Mouse (Mus musculus) heart, embryonic 15.5 days (tissue): ENCODE results near the gene Rpp14. TPM values are rescaled to one million over a fixed set of nuclear protein-coding genes. Genes with fewer than 3 reads are reported as not detected.

Experiments
- ATAC-seq: fragments of 200-750 bp; cut with Nextera tagmentation; replicated peaks from 2 replicates; pipeline ENCODE4 v1.8.0; 2017; ENCODE audit warnings: low read depth, moderate TSS enrichment; ENCODE audit not compliant: insufficient number of reproducible peaks, insufficient read depth, low FRiP score
- H3K27ac ChIP-seq: fragments of 300-500 bp; sonication (generic); 2 replicates; pipeline ENCODE4 v1.5.1; 2015; ENCODE audit warnings: mild to moderate bottlenecking, inconsistent platforms
- H3K27me3 ChIP-seq: fragments of 300-500 bp; sonication (generic); 2 replicates; pipeline ENCODE4 v1.6.1; 2015; ENCODE audit warnings: inconsistent platforms
- H3K36me3 ChIP-seq: fragments of 300-500 bp; sonication (generic); 2 replicates; pipeline ENCODE4 v1.6.1; 2015; ENCODE audit warnings: mild to moderate bottlenecking, inconsistent platforms
- H3K4me1 ChIP-seq: fragments of 300-500 bp; sonication (generic); replicated peaks from 2 replicates; pipeline ENCODE4 v1.6.1; 2015; ENCODE audit warnings: inconsistent platforms
- H3K4me2 ChIP-seq: fragments of 300-500 bp; sonication (generic); 2 replicates; pipeline ENCODE4 v1.6.1; 2015; ENCODE audit warnings: inconsistent platforms, mild to moderate bottlenecking, moderate library complexity
- H3K4me3 ChIP-seq: fragments of 300-500 bp; sonication (generic); 2 replicates; pipeline ENCODE4 v1.5.1; 2015; ENCODE audit warnings: mild to moderate bottlenecking, inconsistent platforms
- H3K9ac ChIP-seq: fragments of 300-500 bp; sonication (generic); 2 replicates; pipeline ENCODE4 v1.6.1; 2015; ENCODE audit warnings: mild to moderate bottlenecking, inconsistent platforms
- H3K9me3 ChIP-seq: fragments of 300-500 bp; sonication (generic); replicated peaks from 2 replicates; pipeline ENCODE4 v1.6.1; 2016; ENCODE audit warnings: inconsistent platforms
- WGBS: fragments of 180-500 bp; shearing (Covaris S2); methylation state at CpG from one replicate; pipeline ENCODE4 v1.1.7; 2015; ENCODE audit warnings: mixed read lengths; 5-methylcytosine and 5-hydroxymethylcytosine counted together
- polyA plus RNA-seq: library from polyadenylated mRNA; unstranded; fragments of >200 nt; fragmentation: Nextera tagmentation; extraction: Ambion mirVana; gene quantifications from 2 replicates; pipeline ENCODE4 v1.2.1, GENCODE M21; 2015

Rpp14 gene
- polyA plus RNA-seq, 1 experiment from 2014 or later: 39.3 TPM

DNA sequence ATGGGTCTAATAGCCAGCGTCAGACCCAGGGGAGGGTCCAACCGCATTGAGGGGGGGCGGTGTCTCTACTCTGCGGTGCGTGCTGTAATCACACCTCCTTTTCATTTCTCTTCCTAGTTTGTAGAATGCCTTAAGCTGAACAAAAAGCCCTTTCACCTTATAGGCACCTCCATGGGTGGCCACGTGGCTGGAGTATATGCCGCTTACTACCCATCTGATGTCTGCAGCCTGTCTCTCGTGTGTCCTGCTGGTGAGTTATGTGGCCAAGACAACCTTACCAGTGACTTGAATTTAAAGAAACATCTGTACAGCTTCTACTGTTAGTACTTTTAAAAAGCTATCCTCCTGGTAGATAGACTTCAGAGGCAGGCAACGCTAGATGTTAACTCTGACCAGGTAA lies 37.6 kb upstream of the Rpp14 start:
- Histone ChIP-seq H3K4me2 (no peak overlapping the region), H3K36me3 (0 out of 2 replicates have a peak, but pooled peaks cover 5% of the 10 kb centered on the region), H3K27me3 (no peaks in the 10 kb centered on the region), H3K4me1 (no peaks in the 10 kb centered on the region), H3K9me3 (no peaks in the 10 kb centered on the region), H3K4me3 (no peak overlapping the region), H3K9ac (no peak overlapping the region), H3K27ac (no peak overlapping the region)
- WGBS: 92% methylated on average over 9 of the region's 9 CpGs
- ATAC-seq: no peak

DNA sequence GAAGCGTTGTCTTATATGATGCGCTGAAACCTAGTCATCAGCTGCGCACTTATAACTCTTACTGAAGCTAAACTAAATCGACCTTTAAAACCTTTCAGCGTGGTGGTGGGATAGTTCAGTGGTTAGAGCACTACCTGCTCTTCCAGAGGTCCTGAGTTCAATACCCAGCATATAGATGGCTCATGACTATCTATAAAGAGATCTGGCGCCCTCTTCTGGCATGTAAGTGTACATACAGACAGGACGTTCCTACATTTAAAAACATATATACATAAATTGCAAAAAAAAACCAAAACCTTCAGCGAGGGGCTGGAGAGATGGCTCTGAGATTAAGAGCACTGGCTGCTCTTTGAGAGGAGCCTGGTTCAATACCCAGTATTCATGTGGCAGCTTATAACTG lies 35.8 kb upstream of the Rpp14 start:
- ATAC-seq: no peak
- H3K4me2 ChIP-seq: no peak overlapping the region
- no peaks in the 10 kb centered on the region for H3K27me3 ChIP-seq
- no peaks in the 10 kb centered on the region for H3K9me3 ChIP-seq
- H3K9ac ChIP-seq: no peak overlapping the region
- H3K4me3 ChIP-seq: no peak overlapping the region
- H3K27ac ChIP-seq: no peak overlapping the region
- no peaks in the 10 kb centered on the region for H3K4me1 ChIP-seq
- WGBS: 63% methylated on average over 8 of the region's 8 CpGs
- 0 out of 2 replicates have a peak, but pooled peaks cover 5% of the 10 kb centered on the region for H3K36me3 ChIP-seq

DNA sequence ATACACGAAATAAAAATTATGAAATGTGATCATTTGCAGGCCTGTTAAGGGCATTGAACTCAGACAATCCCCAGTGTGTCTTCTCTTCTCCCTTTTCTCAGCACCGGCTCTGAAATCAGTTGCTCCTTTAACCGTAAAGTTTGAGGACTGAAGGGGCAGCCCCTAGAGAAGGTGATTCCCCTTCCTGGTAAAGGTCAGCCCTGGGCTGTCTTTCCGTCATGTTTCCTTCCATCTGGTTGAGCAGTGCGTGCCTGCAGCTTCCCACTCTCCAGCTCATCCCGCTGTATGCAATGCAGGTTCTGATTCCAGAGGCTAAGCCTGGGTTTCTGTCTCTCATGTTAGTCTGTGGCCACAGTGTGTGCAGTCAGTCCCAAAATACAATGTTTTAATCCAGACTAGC lies 35.4 kb upstream of the Rpp14 start:
- no peak for ATAC-seq
- H3K4me3 ChIP-seq: no peak overlapping the region
- WGBS: 77% methylated on average over 6 of the region's 6 CpGs
- H3K4me1 ChIP-seq: no peaks in the 10 kb centered on the region
- no peaks in the 10 kb centered on the region for H3K27me3 ChIP-seq
- no peak overlapping the region for H3K27ac ChIP-seq
- no peak overlapping the region for H3K9ac ChIP-seq
- H3K9me3 ChIP-seq: no peaks in the 10 kb centered on the region
- 0 out of 2 replicates have a peak, but pooled peaks cover 5% of the 10 kb centered on the region for H3K36me3 ChIP-seq
- no peak overlapping the region for H3K4me2 ChIP-seq

DNA sequence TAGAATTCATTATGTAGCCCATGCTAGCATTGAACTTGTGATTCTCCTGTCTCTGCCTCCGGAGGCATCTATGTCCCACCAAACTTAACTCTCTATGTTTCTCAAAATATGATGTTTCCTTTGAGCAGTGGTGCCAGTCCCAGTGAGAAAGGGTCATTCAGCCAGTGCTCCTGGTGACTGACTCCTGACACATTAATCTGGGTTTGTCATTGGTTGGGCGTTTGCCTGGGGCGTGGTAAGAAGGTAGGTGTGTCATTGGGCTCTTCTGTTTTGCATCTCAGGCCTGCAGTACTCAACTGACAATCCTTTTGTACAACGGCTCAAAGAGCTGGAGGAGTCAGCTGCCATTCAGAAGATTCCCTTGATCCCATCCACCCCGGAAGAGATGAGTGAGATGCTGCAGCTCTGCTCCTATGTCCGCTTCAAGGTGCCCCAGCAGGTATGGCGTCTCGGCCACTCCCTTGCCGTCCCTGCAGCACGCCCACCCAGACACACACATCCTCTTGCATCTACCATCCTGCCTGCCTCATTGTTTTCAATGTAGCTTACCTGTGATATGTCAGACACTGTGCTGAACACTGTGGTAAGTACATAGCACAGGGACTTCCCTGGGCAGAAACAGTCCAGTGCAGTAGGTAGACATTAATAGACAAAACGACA lies 34.9 kb upstream of the Rpp14 start:
- Histone ChIP-seq H3K27ac (no peak overlapping the region), H3K27me3 (no peaks in the 10 kb centered on the region), H3K36me3 (0 out of 2 replicates have a peak, but pooled peaks cover 5% of the 10 kb centered on the region), H3K9me3 (no peaks in the 10 kb centered on the region), H3K4me3 (no peak overlapping the region), H3K4me1 (no peaks in the 10 kb centered on the region), H3K9ac (no peak overlapping the region), H3K4me2 (no peak overlapping the region)
- no peak for ATAC-seq
- WGBS: 81% methylated on average over 11 of the region's 11 CpGs

DNA sequence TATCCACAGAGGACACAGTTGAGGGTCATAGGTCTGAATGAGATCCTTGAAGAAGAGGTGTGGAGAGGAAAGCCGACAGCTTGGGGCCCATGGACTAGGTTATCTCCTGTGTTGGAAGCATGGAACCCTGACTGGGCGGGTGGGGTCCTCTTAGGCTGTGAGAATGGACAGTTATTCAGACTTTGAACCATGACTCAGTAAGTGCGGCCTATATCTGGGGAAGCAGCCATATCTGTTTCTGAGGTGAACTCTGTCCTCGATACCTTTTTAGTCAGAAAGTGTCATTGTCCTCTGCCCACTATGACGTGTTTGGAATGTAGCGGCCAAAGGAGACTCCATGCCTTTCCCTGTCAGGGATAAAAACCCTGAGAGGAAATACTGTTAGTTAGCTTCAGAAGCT lies 33.3 kb upstream of the Rpp14 start:
- Histone ChIP-seq H3K4me3 (no peak overlapping the region), H3K36me3 (0 out of 2 replicates have a peak, but pooled peaks cover 5% of the 10 kb centered on the region), H3K27me3 (no peaks in the 10 kb centered on the region), H3K9me3 (no peaks in the 10 kb centered on the region), H3K4me1 (no peaks in the 10 kb centered on the region), H3K9ac (no peak overlapping the region), H3K4me2 (no peak overlapping the region), H3K27ac (no peak overlapping the region)
- no peak for ATAC-seq
- WGBS: 86% methylated on average over 6 of the region's 6 CpGs

DNA sequence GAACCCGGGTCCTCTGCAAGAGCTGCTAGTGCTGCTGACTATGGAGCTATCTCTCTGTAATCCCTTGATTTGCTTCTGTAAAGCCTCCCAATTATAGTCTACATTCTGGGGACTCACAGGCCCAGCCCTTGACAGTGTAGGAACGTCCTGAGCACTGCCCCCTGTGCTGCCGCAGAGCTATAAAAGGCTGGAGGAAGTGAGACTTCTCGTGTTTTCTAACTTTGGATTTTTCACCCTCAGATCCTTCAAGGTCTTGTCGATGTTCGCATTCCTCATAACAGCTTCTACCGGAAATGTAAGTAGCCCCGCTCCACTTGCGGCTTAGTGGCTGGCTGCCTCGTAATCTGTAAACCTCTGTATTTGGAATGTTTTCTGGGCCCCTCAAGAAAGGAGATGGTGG lies 30.8 kb upstream of the Rpp14 start:
- no peak overlapping the region for H3K9ac ChIP-seq
- no peak overlapping the region for H3K27ac ChIP-seq
- no peaks in the 10 kb centered on the region for H3K27me3 ChIP-seq
- H3K9me3 ChIP-seq: no peaks in the 10 kb centered on the region
- no peak for ATAC-seq
- 78% methylated on average over 10 of the region's 10 CpGs for WGBS
- no peak overlapping the region for H3K4me3 ChIP-seq
- no peak overlapping the region for H3K4me2 ChIP-seq
- no peaks in the 10 kb centered on the region for H3K4me1 ChIP-seq
- 0 out of 2 replicates have a peak, but pooled peaks cover 5% of the 10 kb centered on the region for H3K36me3 ChIP-seq

DNA sequence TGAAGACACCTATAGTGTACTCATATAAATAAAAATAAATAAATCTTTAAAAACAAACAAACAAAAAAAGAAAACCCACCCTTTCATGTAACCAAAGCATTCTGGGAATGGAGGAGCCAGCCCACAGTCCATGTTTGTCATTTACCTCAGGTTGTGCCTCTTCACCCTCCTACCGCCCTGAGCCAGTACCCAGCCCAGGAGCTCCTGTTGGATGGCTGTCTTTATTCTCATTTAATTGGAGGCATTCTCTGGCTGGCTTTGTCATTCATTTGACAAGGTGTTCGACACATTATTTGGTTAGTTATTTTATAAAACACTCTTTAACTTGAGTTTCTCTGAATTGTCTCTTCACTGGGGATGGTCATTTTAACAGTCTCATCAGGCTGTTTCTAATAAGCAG lies 28.3 kb upstream of the Rpp14 start:
- H3K36me3 ChIP-seq: no peaks in the 10 kb centered on the region
- no peak for ATAC-seq
- H3K9me3 ChIP-seq: no peaks in the 10 kb centered on the region
- 85% methylated on average over 2 of the region's 2 CpGs for WGBS
- H3K27ac ChIP-seq: no peak overlapping the region
- no peak overlapping the region for H3K4me3 ChIP-seq
- no peak overlapping the region for H3K4me2 ChIP-seq
- H3K4me1 ChIP-seq: no peaks in the 10 kb centered on the region
- H3K27me3 ChIP-seq: no peaks in the 10 kb centered on the region
- H3K9ac ChIP-seq: no peak overlapping the region

DNA sequence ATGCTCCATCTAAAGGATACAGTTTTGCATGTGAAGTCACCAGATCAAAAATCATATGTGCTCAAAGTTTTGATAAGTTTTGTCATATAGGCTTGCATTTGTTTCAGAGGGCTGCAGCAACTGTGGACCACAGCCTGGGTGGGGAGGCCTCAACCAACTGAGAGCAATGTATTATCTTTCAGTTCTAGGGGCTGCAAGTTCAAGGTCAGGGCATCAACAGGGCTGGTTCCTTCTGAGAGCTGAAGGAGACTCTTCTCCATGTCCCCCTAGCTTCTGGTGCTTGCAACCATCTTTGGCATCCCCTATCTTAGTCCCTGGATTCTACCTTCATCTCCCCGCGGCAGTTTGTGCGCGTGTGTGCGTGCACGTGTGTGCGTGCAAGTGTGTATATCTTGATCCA lies 27.5 kb upstream of the Rpp14 start:
- Histone ChIP-seq H3K4me3 (no peak overlapping the region), H3K4me2 (no peak overlapping the region), H3K9ac (no peak overlapping the region), H3K36me3 (no peaks in the 10 kb centered on the region), H3K27me3 (no peaks in the 10 kb centered on the region), H3K4me1 (no peaks in the 10 kb centered on the region), H3K9me3 (no peaks in the 10 kb centered on the region), H3K27ac (no peak overlapping the region)
- WGBS: 96% methylated on average over 7 of the region's 7 CpGs
- no peak for ATAC-seq

DNA sequence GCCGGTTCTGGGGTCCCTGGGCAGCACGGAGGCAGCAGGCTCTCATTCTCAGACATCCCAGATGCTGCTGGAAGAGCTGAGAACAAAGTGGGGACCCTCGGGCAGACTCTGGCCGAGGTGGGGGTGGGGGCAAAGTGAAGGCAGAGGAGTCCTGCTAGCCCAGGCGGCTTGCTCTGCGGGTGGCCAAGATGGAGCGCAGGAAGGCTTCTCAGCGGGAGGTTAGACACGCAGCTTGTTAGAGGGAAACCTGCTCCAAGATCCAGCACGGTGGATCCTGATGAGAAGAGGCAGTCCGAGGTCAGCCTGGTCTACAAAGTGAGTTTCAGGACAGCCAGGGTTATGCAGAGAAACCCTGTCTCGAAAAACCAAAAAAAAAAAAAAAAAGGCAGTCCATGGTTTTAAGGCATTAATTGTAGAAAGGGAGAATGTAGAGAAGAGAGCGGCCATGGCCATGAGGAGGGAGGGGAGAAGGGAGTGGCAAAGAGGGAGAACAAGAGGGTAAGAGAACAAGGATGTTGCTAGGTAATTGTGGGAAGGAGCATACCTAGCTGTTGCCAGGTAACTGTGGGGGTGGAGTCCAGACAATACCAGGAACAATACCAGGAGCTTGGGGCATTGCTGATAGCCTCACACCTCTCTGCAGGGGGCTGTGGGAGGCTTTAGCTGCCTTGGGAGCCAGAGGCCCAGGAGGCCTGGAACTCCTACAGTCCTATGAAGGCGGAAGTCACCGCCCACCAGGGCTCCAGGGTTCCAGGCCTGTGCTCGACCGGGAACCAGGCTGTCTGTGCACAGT lies 25.7 kb upstream of the Rpp14 start:
- 44% methylated on average over 17 of the region's 17 CpGs for WGBS
- ATAC-seq: no peak
- Histone ChIP-seq H3K4me2 (no peak overlapping the region), H3K4me1 (no peaks in the 10 kb centered on the region), H3K27me3 (no peaks in the 10 kb centered on the region), H3K9ac (no peak overlapping the region), H3K27ac (no peak overlapping the region), H3K9me3 (no peaks in the 10 kb centered on the region), H3K4me3 (no peak overlapping the region), H3K36me3 (no peaks in the 10 kb centered on the region)

DNA sequence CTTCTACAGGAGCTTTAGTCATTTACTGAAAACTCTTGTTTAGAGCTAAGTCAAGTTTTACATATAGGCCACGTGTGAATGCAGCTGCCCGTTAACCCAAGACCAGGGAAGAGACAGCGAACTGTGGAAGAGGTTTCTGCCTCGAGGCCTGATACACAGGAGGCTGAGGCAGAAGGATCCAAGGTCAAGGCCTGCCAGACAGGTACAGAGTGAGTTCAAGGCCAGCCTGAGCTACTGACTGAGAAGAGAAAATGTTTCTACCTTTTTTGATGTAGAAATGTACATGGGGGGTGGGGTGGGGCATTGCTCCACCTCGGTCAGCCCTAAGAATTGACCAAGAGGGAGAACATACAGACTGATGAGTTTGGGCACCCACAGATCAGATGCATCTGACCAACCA lies 24.1 kb upstream of the Rpp14 start:
- no peak for ATAC-seq
- H3K27ac ChIP-seq: no peak overlapping the region
- H3K9ac ChIP-seq: no peak overlapping the region
- H3K36me3 ChIP-seq: no peaks in the 10 kb centered on the region
- 88% methylated on average over 5 of the region's 5 CpGs for WGBS
- H3K9me3 ChIP-seq: no peaks in the 10 kb centered on the region
- H3K4me3 ChIP-seq: no peak overlapping the region
- no peaks in the 10 kb centered on the region for H3K27me3 ChIP-seq
- no peaks in the 10 kb centered on the region for H3K4me1 ChIP-seq
- no peak overlapping the region for H3K4me2 ChIP-seq

DNA sequence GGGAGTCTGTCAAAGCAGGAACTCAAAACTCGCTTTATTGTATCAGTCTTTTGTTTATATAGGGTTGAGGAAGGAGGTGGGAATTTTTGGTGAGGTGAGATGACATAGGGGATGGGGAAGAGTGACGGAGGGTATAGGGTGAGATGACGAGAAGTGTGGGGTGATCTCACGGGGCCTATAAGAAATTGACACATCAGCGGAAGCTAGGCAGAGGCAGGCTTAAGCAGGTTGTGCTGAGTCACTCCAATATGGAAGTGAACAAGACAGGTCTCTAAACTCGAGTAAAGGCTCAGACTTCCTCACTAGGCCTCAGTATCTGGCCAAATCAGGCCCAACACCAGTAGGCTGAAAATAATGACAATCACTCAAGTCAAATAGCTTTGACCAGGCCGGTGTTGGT lies 20.2 kb upstream of the Rpp14 start:
- Histone ChIP-seq H3K27me3 (no peaks in the 10 kb centered on the region), H3K4me2 (no peak overlapping the region), H3K4me3 (no peak overlapping the region), H3K9me3 (no peaks in the 10 kb centered on the region), H3K36me3 (no peaks in the 10 kb centered on the region), H3K27ac (no peak overlapping the region), H3K4me1 (peaks cover 4% of the 10 kb centered on the region; the same call in 1 of the 2 replicates), H3K9ac (no peak overlapping the region)
- 85% methylated on average over 7 of the region's 7 CpGs for WGBS
- ATAC-seq: no peak

DNA sequence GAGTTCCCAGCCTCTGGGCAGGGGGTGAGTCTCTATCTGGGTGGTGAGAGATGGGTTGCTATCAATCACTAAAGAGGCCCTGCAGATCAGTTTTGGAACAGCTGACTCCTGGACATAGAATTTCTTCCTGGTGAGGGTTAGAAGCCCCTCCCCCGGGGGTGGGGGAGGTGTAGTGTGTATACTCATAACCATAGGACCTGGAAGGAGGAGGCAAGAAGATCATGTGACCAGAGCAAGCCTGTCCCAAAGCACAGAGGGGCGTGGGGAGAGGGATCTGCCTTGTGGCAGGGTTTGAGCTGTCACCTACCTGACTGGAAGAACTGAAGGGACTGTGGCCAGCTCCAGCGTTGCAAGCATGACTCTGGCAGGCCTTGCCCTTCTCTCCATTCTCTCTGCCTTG lies 18.1 kb upstream of the Rpp14 start:
- Histone ChIP-seq H3K4me3 (no peak overlapping the region), H3K4me2 (no peak overlapping the region), H3K27ac (peak overlapping the region; percentile 46), H3K9ac (no peak overlapping the region), H3K9me3 (no peaks in the 10 kb centered on the region), H3K36me3 (no peaks in the 10 kb centered on the region), H3K4me1 (peaks cover 4% of the 10 kb centered on the region; the same call in 1 of the 2 replicates), H3K27me3 (0 out of 2 replicates have a peak, but pooled peaks cover 3% of the 10 kb centered on the region)
- WGBS: 24% methylated on average over 3 of the region's 3 CpGs
- ATAC-seq: no peak
